Mouse (Mus musculus) inflammation-experienced regulatory T-cells, adult 6 months (primary cell): ENCODE measurements around the gene Cd3e. TPM values are rescaled to one million over a fixed set of nuclear protein-coding genes. Genes with fewer than 3 reads are reported as not detected.

Experiments used
- ATAC-seq: one replicate; pipeline ENCODE4 v1.8.0; 2017
- polyA plus RNA-seq, 3 experiments: library from polyadenylated mRNA; unstranded; fragments of 100-300 nt; shearing (Covaris generic); gene quantifications; one replicate each; pipeline ENCODE4 v1.2.1; 2017

Gene Cd3e
- polyA plus RNA-seq, 3 experiments from 2014 or later = 995 to 1,814 (median 1,394) TPM

DNA sequence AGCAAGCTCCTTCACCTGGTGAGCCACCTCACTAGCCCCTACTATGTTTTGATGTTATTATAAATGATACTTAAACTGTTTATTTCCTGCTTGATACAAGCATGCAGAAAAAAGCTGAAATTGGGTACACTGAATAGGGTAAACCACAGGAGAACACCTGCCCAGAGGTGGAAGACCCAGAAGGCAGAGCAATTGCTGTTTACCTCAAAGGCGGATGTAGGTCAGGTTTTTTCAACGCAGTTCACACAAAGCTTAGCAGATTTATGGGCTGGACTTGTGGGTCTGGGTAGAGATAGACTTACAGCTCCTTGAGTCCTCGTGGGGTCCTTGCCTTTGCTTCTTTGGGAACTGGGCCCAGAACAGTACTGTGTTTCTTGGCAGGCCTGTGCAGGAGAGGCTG lies 6.4 kb upstream of the Cd3e start:
- no peak for ATAC-seq

DNA sequence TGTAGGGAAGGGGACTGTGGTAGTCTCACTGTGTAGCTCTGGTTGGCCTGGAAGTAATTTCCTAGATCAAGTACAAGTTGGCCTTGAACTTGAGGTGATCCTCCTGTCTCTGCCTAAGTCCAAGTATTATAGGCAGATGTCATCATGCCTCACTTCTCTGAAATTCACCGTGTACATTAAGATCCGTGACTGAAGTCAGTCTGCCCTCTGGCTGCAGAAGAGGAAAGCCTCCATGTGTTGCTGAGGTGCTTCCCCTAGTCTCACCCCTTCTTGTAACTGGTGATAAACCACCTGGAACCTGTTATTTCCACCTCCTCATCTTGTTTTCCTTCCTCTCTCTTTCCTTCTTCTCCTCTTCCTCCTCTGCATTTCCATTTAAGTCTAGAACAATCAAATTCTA lies 5.5 kb upstream of the Cd3e start:
- ATAC-seq = peak; percentile 47

DNA sequence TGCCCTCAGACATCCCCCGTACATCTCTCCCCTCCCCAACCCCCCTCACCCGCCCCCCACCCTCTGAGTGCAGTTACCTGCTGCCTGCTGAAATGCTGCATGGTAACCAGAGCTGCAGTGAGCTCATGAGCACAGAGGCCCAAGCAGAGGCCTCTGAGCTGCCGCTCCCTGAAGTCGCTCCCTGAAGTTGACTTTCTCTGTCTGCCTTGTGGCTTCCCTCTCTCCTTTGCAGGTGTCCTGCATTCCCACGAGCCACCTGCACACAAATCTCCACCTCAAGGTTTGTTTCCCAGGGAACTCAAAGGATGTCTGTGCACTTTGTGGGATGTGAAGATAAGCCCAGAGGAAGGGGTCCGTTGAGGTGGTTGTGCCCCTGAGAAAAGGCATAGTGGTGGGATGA lies 1.9 kb upstream of the Cd3e start:
- ATAC-seq = no peak

DNA sequence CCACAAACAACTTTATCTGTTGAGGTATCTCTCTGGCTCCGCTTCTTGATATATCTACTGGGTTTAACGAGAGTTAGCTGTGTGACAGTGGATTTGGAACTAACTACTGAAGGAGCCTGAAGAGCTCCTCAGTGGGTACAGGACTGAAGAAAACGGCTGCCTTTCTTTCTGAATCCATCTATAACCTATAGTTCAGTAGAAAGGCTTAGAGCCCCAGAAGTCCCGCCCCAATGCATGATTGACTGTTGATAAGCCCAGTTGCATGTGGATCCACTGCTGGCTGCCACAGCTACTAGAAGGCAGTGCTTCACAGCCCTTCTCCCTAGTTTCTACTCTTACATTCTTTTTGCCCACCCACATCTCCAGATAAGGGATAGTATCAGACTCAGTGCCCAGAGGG lies 1.0 kb upstream of the Cd3e start:
- peak; percentile 48 for ATAC-seq

DNA sequence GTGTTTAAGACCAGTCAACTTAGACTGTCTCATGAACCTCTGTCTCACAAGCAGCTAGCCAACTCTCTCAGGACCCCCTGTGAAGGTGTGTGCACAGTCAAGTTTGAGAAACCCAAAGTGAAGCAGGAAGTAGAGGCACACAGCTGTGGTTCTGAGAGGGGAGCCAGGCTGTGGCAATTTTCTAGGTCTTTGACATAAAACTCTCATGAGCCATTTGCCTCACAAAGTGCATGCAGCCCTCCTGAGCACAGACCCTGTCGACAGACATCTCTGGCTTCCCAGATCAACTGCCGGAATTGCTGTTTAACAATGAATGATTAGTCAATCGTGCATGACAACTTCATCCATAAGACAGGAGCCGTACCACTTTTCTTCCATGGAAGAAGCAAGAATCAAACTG lies 1.1 kb downstream of the Cd3e start:
- ATAC-seq = no peak

DNA sequence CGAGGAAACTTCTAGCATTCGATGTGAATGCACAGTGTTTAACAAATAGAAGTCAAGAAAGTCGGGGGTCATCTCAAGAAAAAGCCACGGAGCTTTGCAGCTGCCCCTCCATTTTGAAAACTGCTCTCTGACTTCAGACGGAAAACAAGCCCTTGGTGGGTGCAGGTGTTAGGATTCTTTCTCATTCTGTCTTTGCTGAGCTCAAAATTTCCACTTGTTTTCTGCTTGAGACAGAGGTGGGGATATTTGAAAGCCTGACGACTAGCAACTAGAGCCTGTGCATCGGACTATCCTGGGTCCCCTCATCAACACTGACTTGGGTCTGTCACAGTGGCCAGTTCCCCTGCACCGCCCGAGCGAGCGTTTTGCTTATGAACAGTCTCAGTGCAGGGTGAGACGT lies 2.0 kb downstream of the Cd3e start:
- ATAC-seq = no peak

DNA sequence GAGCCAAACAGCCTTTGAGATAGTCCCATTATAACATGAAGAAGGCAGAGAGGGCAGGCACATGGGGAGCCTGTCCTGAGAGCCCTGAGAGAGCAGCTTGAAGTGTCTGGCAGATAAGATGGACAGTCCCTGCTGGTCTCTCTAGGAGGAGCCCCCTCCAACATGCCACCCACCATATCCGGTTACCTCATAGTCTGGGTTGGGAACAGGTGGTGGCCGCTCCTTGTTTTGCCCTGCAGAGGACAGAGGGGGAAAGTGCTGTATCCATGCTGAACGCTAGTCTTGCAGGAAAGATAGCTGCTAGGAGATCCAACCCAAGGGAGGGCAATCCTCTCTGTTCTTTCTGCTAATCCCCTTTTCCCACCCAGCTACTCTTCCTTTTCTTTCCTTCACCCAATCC lies 9.2 kb downstream of the Cd3e start:
- ATAC-seq = no peak

DNA sequence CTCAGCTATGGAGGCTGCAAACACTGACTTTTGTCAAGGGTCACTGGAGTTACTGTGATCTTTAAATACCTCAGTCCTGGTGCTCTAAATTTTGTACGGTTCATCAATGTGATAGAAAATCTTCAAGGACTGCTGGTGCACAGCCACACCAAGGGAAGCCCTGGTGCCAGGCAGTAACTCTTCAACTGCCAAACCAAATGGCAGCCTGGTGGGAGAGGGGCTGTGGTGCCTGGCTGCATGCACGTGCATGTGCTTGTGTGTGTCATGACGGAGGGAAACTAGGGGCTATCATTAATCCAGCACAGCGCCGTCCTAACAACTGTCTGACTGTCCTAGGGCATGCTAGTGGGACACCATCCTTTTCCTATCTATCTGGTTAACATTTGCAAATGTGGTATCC lies 9.7 kb downstream of the Cd3e start:
- no peak for ATAC-seq

DNA sequence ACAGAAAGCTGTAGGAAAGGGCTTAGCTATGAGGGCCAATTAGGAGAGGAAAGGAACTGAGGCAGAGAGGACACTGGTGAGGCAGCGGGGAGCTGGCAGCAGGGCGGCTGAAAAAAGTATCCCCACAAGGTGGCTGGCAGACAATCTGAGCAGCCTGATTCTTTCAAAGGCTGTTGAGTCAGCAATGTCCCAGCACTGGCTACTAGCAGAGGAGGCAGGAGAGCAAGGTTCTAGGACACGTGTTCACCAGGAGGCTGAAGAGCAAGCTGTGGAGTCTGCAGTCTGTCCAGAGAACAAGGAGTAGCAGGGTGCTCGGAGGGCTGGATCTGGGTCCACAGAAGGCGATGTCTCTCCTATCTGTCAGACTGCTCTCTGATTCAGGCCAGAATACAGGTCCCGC lies 10.3 kb downstream of the Cd3e start:
- no peak for ATAC-seq

DNA sequence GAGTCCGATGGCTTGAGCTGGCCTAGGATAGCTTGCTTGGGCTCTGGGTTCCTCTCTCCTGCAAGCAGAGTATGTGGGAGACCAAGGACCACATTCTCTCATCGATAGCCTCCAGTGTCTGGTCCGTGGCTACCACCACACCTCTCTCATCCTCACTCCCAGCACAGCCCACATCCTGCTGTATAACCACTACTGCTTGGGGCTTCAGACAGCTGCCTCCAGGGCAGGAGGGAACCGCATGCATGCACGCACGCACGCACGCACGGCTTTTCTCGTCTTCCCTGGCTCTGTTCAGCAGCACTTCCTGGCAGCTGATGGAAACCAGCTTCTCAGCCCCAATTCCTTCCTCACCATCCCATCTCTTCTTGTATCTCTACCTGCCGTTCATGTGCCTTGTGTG lies 11.3 kb downstream of the Cd3e start:
- peak; percentile 78 for ATAC-seq

DNA sequence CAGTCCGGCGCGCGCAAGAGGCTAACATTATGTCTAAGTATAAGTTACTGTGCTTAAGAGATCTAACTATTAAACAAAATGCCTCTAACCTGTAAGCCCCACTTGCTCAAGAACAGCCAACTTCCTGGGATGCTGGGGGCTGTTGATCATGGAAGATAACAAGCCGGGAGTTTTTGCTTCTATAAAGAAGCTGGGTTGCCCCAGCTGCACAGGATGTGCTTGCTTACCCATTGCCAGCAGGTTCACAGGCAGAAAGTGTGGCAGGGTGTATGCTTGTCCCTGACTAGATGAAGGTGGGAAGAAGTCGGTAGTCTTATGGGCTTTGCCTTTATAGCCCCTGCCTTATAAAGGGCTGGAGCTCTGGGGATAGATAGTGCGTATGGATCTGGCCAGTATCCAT lies 12.8 kb downstream of the Cd3e start:
- ATAC-seq = no peak

DNA sequence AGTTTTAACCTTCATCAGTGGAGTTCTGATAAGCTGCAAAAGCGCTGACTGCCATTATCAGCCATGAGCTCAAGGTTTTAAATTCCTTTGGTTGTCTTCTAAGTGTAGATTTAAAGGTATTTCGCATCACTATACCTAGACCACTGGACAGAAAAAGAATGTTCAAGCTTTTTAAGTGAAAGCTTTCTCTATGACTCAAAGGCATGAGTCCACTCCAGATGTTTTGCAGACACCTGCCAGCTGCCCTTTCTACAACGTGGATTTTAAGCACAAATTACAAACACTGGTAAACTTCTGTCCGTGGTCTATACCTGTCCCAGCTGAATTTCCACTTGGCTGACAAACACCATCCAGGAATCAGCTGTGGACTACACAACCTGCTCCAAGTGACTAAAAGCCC lies 14.5 kb downstream of the Cd3e start:
- ATAC-seq = no peak

DNA sequence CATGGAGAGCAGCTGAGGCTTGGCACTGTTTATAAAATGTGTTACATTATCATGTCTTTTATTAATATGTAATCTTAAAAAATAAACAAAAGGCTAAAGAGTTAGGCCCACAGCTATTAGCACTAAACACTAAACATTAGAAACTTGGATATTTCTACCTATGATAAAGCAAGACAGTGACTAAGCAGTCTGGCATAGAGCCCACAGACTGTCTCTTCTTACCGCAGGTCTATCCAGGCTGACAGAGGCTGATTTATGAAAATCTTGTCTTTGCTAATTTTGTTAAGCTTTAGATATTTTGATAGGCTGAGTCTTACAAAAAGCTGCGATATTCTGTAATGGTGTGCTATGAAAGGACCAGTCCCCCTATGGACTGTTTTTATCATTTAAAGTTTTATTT lies 16.2 kb downstream of the Cd3e start:
- ATAC-seq = no peak

DNA sequence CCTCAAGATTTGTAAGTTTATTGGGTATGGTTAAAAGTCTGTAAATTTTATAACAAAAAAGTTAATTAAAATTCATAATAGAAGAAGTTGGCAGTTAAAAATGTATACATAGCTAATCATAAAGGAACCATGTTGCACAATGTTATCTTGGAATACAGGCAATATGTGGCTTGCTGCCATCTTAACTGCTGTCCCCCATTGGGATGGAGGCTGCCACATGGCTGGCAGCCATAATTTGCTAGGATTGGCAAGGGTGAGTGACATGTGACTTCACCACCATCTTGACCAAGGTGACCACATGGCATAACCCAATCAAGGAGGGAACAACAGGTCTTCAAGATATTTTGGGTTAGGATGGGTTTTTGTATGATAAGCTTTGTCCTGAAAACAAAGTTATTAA lies 17.2 kb downstream of the Cd3e start:
- no peak for ATAC-seq

DNA sequence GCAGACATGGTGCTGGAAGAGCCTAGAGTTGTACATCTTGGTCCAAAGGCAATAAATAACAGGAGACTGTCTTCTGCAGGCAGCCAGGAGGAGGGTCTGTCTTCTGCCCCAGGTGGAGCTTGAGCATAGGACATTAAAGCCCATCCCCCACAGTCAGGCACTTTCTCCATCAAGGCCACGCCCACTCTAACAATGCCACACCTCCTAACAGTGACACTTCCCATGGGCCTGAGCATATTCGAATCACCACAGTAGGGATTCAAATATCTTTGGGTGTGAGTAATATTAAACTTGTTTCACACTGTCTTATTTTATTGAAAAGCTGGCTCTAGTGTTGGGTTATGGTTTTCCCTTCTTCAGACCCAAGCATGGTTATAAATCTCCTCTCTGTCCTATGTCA lies 17.6 kb downstream of the Cd3e start:
- ATAC-seq = no peak

DNA sequence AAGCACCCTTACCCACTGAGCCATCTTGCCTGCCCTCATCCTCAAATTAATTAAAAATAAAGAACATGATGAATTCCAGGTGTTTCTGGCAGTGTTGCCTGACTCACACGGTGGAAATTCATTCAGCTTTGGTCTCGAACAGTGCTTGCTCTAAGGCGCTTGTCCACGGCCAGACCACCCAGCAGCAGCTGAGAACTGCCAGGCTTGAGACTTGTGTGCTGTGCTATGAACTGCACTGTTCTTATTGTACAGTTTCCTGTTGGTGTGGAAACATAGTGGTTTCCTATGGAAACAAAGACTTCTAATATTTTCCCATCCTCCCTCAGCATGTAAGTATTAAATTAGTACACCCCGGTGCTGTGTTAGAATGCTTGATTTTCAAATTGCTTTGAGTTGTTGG lies 22.5 kb downstream of the Cd3e start:
- ATAC-seq = peak; percentile 54

DNA sequence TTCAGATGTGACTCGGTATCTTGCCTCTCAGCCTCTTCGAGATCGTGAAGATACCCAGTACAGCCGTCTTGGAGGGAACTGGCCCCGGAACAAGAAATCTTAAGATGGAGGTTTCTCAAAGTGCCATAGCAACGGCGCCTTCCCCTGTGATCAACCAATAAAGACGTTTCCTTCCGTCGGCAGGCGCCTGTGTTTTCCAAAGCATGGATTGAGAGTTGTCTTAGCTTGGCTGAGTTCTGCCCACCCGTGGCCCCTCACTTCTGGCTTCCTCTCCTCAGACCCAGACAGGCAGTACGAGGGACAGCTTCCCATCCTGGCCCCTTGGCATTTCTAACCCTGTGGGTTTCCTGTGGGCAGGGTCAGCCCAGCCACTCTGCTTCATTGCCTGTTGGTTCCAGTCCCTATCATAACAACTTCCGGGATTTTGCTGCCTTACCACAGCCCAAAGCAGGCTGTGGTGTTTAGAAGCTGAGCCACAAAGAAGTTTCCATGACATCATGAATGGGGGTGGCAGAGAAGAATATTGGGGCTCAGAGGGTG lies 23.1 kb downstream of the Cd3e start:
- peak; percentile 81 for ATAC-seq

DNA sequence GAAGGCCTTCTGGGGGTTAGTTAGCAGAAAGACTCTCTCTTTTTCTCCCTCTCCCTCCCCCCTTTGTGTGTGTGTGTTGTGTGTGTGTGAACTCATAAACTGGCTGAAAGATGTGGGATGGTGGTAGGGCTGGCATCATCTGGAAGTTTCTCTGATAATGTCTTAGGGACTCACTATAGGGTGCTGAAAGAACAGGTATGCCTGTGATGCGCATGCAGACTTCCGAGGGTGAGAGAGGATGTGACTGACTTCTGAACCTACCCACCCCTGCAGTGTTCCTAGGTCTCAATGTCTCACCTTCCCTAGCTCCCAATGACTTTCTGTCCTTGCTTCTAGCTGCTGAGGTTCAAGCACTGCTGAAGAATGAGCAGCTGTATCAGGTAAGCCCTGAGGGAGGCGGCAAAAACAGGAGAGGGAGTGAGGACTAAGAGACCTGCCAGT lies 23.7 kb downstream of the Cd3e start:
- no peak for ATAC-seq

DNA sequence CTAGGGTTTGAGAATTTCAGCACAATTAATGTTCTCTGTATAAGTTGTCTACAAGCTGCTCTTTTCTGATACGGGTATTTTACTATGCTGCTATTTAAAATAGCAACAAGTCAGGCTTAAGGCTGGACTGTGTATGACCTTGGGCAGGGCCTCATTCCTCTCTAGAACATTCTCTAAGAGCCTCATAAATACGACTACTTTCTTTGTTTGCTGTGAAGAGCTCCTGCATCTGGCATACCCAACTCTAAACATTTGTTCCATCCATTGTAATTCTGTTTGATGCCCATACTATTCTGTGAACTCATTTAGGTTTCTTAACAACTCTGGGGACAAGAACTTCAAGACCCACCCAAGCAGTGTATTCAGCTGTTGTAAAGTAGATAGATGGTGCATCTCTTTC lies 26.4 kb downstream of the Cd3e start:
- ATAC-seq = no peak

DNA sequence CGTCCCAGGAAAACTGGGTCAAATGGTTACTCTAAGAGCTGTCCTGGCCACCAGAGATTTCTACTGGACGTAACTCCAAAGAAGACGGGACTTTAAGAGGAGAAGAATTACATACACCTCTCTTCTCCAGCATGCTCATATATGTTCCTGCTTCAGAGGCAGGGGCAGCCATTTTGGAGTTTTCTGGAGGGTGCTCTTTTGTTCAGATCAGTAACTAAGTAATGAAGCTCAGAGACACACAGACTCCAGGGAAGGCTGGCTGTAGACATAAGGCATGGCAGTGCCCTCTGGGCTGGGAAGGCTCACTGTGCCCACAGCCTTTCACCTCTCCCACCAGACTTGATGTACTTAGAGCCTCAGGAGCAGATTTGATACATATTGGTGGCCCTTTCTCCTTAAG lies 26.9 kb downstream of the Cd3e start:
- ATAC-seq = no peak

DNA sequence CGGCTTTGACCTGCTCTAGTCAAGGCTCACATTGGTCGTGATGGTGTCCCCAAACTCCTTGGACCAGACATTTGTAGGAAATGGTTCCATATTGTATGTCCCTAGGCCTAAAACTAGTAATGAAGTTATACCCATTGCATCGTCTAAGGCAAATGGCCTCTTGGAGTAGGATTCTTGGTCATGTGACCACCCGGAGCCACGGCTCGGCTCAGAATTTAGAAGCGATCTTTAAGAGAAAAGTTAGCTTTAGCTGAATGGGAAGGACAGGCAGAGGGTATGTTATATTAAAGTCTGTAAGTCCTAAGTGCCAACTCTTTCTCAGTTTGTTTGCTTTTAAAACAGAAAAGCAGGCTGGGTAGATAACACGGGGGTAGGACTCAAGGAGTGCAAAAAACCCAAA lies 27.3 kb downstream of the Cd3e start:
- ATAC-seq = no peak

DNA sequence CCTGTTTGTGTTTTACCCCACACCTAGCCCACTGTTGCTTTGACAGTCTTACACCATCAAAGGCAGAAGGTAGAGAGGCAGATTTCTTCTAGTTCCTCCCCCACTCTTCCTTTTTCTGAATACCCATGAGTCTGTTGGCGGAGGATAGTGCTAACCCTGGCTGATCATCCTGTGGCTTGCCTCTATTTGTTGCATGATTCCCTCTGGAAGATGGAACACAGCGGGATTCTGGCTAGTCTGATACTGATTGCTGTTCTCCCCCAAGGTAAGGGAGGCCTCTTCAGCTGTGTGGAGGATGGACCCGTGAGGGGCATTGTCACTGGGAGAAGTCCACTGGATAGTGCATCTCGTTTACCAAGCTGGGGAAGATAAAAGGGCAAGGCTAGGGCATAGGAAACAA lies 27.8 kb downstream of the Cd3e start, which contains the start of gene Cd3d:
Cd3d (plus strand) TSS at position 111 of the 400 bp plus-strand sequence.
- ATAC-seq = peak; percentile 23

DNA sequence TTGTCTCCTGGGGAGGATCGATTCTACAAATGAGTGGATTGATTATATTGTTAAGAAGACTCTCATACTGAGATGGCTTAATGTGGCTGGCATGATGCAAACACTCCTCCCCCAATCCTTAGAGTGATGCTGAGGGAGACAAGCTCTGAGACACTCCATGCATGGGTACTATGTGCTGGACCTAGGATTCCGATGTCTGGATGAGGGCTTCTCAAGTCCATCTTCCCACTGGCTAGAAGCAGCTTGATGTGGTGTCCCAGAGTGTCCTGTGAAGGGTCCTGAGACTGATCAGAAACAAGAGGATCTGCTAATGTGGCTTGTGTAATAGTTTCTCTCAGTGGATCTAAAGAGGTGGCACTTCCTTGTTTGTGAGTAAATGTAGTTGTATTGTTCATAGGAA lies 28.3 kb downstream of the Cd3e start:
- no peak for ATAC-seq

DNA sequence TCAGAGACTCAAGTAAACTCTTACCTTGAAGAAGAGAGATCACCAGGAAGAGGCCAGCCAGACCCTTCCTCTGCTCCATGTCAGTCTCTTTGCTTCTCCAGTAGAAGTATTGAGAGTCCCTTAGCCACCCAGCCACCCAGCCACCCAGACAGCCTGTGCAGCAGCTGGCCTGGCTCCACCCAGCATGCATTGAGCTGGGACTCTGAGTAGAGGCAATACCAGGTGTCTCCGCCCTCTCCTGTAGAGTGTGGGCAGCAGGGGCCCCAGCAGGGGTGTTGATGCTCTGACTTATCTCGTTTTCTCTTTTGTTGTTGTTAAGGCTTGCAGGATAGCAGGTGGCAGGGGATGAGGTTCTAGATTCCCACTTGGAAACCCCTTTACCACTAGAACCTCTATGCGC lies 29.2 kb downstream of the Cd3e start, which contains the start of gene Cd3g:
Cd3g (minus strand) TSS at position 190 of the 400 bp plus-strand sequence.
- peak; percentile 87 for ATAC-seq

DNA sequence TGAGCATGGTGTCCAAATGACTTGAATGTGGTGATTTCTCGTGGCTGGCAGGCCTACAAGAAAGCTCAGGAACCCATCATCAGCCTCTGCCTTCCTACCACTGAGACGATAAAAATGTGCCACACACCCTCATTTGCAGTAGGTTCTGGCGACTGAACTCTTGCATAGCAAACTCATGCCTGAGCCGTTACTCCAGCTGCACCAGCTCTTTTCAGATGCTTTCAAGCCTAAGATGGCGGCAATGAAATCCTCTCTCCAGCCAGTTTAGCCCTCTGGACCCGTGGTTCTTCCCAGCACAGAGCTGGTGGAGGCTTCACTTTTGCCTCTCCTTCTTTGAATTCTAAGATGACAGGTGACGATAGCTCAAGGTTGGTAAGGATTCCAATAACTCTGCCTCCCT lies 29.6 kb downstream of the Cd3e start:
- ATAC-seq = no peak

DNA sequence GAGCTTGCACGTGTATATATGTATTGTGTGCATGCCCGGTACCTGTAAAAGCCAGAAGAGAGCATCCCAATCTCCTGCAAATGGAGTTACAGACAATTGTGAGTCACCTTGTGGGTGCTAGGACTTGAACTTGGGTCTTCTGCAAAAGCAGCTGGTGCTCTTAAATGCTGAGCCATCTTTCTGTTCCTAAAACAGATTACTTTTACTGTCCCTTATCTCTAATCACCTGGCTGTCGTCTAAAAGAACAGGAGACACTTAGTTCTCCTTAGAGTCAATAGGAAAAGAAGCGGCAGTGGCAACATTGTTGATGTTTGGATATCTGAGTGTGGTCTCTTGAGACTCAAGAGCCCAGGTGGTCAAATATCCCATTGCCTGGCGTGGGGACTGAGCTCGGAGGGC lies 31.6 kb downstream of the Cd3e start:
- no peak for ATAC-seq
